In genomic region chr7:16906281-16906680, GRCm38 (mm10) we compare ENCODE assay signal across 8 mouse cellular contexts. TPM values are rescaled to one million over a fixed set of nuclear protein-coding genes. Genes with fewer than 3 reads are reported as not detected.
DNase-seq lines count a peak whose midpoint lies in the region; ATAC-seq lines count a peak whose summit lies in the region.

Ptgir (plus strand) TSS chr7:16906490.

- no peaks in the 10 kb centered on the region for H3K9me3 ChIP-seq in neural tube, embryonic 13.5 days
- H3K9me3 ChIP-seq in neural tube, embryonic 15.5 days (replicated peaks): no peaks in the 10 kb centered on the region
- H3K9me3 ChIP-seq in stomach, embryonic 15.5 days: no peaks in the 10 kb centered on the region
- no peaks in the 10 kb centered on the region for H3K9me3 ChIP-seq in forebrain, embryonic 14.5 days (replicated peaks; ENCODE audit: control insufficient read depth, low read length)

- no peak within 1 kb of the TSS for H3K4me3 ChIP-seq in neural tube, embryonic 13.5 days
- no peak within 1 kb of the TSS for H3K4me3 ChIP-seq in neural tube, embryonic 15.5 days (replicated peaks)
- no peak within 1 kb of the TSS for H3K4me3 ChIP-seq in stomach, embryonic 15.5 days (replicated peaks)
- H3K4me3 ChIP-seq in forebrain, embryonic 14.5 days (ENCODE audit: low read depth, low read length): no peak within 1 kb of the TSS

- 11% methylated on average over 6 of the region's 6 CpGs for WGBS in neural tube, embryonic 13.5 days
- 29% methylated on average over 6 of the region's 6 CpGs for WGBS in neural tube, embryonic 15.5 days
- WGBS in stomach, embryonic 15.5 days: 15% methylated on average over 6 of the region's 6 CpGs
- WGBS in forebrain, embryonic 14.5 days: 8% methylated on average over 6 of the region's 6 CpGs

- no peaks in the 10 kb centered on the region for H3K36me3 ChIP-seq in neural tube, embryonic 13.5 days
- no peaks in the 10 kb centered on the region for H3K36me3 ChIP-seq in neural tube, embryonic 15.5 days
- no peaks in the 10 kb centered on the region for H3K36me3 ChIP-seq in stomach, embryonic 15.5 days
- H3K36me3 ChIP-seq in forebrain, embryonic 14.5 days (ENCODE audit: control insufficient read depth, insufficient read depth, low read length): no peaks in the 10 kb centered on the region

- H3K27me3 ChIP-seq in neural tube, embryonic 13.5 days: no peaks in the 10 kb centered on the region; the same call in 1 of the 2 replicates
- 0 out of 2 replicates have a peak, but pooled peaks cover 2% of the 10 kb centered on the region for H3K27me3 ChIP-seq in neural tube, embryonic 15.5 days (replicated peaks)
- no peaks in the 10 kb centered on the region for H3K27me3 ChIP-seq in stomach, embryonic 15.5 days (replicated peaks)
- no peaks in the 10 kb centered on the region for H3K27me3 ChIP-seq in forebrain, embryonic 14.5 days (replicated peaks; ENCODE audit: control insufficient read depth, insufficient read depth, low read length)

- H3K4me2 ChIP-seq in neural tube, embryonic 13.5 days: peak within 1 kb of the TSS; percentile 8; the same call in 1 of the 2 replicates
- no peak within 1 kb of the TSS for H3K4me2 ChIP-seq in neural tube, embryonic 15.5 days
- H3K4me2 ChIP-seq in stomach, embryonic 15.5 days: peak within 1 kb of the TSS; percentile 2
- no peak within 1 kb of the TSS for H3K4me2 ChIP-seq in forebrain, embryonic 14.5 days (ENCODE audit: low read length)

- H3K27ac ChIP-seq in neural tube, embryonic 13.5 days (replicated peaks): no peak within 1 kb of the TSS
- no peak within 1 kb of the TSS for H3K27ac ChIP-seq in neural tube, embryonic 15.5 days (replicated peaks)
- H3K27ac ChIP-seq in stomach, embryonic 15.5 days: no peak within 1 kb of the TSS
- no peak within 1 kb of the TSS for H3K27ac ChIP-seq in forebrain, embryonic 14.5 days (ENCODE audit: low read depth, low read length)

- DNase-seq in gastrocnemius, postnatal 14 days: peak; percentile 83
- peak; percentile 73 to 81 for DNase-seq in kidney, postnatal 4 days
- DNase-seq in spleen, adult 12 weeks (ENCODE audit: low spot score): no peak
- DNase-seq in forebrain, embryonic 14.5 days (ENCODE audit: low spot score): no peak
- DNase-seq in testis, postnatal 14 days (ENCODE audit: low spot score): no peak

- peaks cover 29% of the 10 kb centered on the region for H3K4me1 ChIP-seq in neural tube, embryonic 13.5 days (replicated peaks)
- 0 out of 2 replicates have a peak, but pooled peaks cover 4% of the 10 kb centered on the region for H3K4me1 ChIP-seq in neural tube, embryonic 15.5 days
- H3K4me1 ChIP-seq in stomach, embryonic 15.5 days: peaks cover 43% of the 10 kb centered on the region
- peaks cover 2% of the 10 kb centered on the region; the same call in 1 of the 2 replicates for H3K4me1 ChIP-seq in forebrain, embryonic 14.5 days (ENCODE audit: control insufficient read depth, insufficient read depth, low read length)

- ATAC-seq in neural tube, embryonic 13.5 days (ENCODE audit: low read depth): no peak
- no peak for ATAC-seq in neural tube, embryonic 15.5 days (ENCODE audit: low FRiP score)
- no peak for ATAC-seq in stomach, embryonic 15.5 days (ENCODE audit: insufficient read depth, low FRiP score, low read depth)
- no peak for ATAC-seq in forebrain, embryonic 14.5 days

- H3K9ac ChIP-seq in neural tube, embryonic 13.5 days: peak within 1 kb of the TSS; percentile 10
- no peak within 1 kb of the TSS for H3K9ac ChIP-seq in neural tube, embryonic 15.5 days (replicated peaks)
- H3K9ac ChIP-seq in stomach, embryonic 15.5 days: no peak within 1 kb of the TSS
- H3K9ac ChIP-seq in forebrain, embryonic 14.5 days (ENCODE audit: low read length): no peak within 1 kb of the TSS

- intact Hi-C loops in gastrocnemius, postnatal 14 days (cut with DNase I; ENCODE audit: low total_unique reads): loop anchor here (5.0 kb wide), 1 partner anchor 79 kb away; no protein-coding TSS in a partner anchor

RNA-seq across cellular contexts. Expression of gene Ptgir, which starts in this region (rescaled TPM):
- polyA plus RNA-seq in neural tube, embryonic 13.5 days (2015; fragmentation: Nextera tagmentation; extraction: Ambion mirVana): 3.1 and 3.6 TPM in 2 replicates
- polyA plus RNA-seq in neural tube, embryonic 15.5 days (2015; fragmentation: Nextera tagmentation; extraction: Ambion mirVana): 1.1 and 1.3 TPM in 2 replicates
- total RNA-seq in gastrocnemius, postnatal 14 days (2021): 1 to 10 TPM; 1.6 to 2.6 TPM
- polyA plus RNA-seq in stomach, embryonic 15.5 days (2015; fragmentation: Nextera tagmentation; extraction: Ambion mirVana): 2.4 and 2.5 TPM in 2 replicates
- polyA plus RNA-seq in forebrain, embryonic 14.5 days (2014; fragmentation: Nextera tagmentation; extraction: Ambion mirVana): 0.12 and 0.22 TPM in 2 replicates

Comparison
In these comparisons a context has a peak if more than half of its experiments do, and no peak if none do; other contexts are left out.
1. H3K4me2 ChIP-seq: peak in neural tube, embryonic 13.5 days (single experiment) and stomach, embryonic 15.5 days (single experiment); none in neural tube, embryonic 15.5 days (single experiment) and forebrain, embryonic 14.5 days (single experiment).
2. DNase-seq: peak in gastrocnemius, postnatal 14 days (single experiment) and kidney, postnatal 4 days (2 of 2); none in spleen, adult 12 weeks (single experiment), forebrain, embryonic 14.5 days (single experiment) and testis, postnatal 14 days (single experiment).